ENCODE assay signal across 20 mouse cellular contexts in genomic region chr8:124828561-124829240, GRCm38 (mm10). TPM values are rescaled to one million over a fixed set of nuclear protein-coding genes. Genes with fewer than 3 reads are reported as not detected.
DNase-seq lines count a peak whose midpoint lies in the region; ATAC-seq lines count a peak whose summit lies in the region.
"Had no signal": no experiment of that assay in that cellular context is flagged by ENCODE, and none has a peak within 500 bp of the region (broad histone marks: within the 10 kb centered on the region; RNA-seq: fewer than 3 reads in every experiment).

No protein-coding gene starts in this region.

- H3K4me1 ChIP-seq in hindbrain, embryonic 13.5 days (replicated peaks), result no peaks in the 10 kb centered on the region
- H3K4me1 ChIP-seq: stomach, embryonic 15.5 days had no signal

- peaks cover 7% of the 10 kb centered on the region; the same call in 1 of the 2 replicates for H3K27me3 ChIP-seq in hindbrain, embryonic 13.5 days
- H3K27me3 ChIP-seq: stomach, embryonic 15.5 days had no signal

- H3K36me3 ChIP-seq in hindbrain, embryonic 13.5 days, result peaks cover 74% of the 10 kb centered on the region
- H3K36me3 ChIP-seq: embryonic facial prominence, embryonic 13.5 days; forebrain, embryonic 12.5 days; heart, embryonic 13.5 days; kidney, embryonic 15.5 days; limb, embryonic 15.5 days; stomach, embryonic 15.5 days had no signal

- peak; percentile 39 to 54 for DNase-seq in frontal cortex, adult 2 months (ENCODE audit: extremely low spot score in 1 of 2, low spot score in 1 of 2)
- DNase-seq in frontal cortex, postnatal 25 days (ENCODE audit: low spot score in 2 of 2), result no peak
- peak; percentile 36 to 40 for DNase-seq in right cerebral cortex, adult 2 months (ENCODE audit: low spot score in 2 of 2)
- no peak for DNase-seq in right cerebral cortex, postnatal 14 days
- peak; percentile 18 to 62 for DNase-seq in layer of hippocampus, adult 18-20 months (ENCODE audit: low spot score in 2 of 2)
- no peak for DNase-seq in natural killer cell, adult 2 months (ENCODE audit: low spot score in 2 of 2)
- DNase-seq in spleen, postnatal 4 days (ENCODE audit: low spot score in 2 of 2), result no peak
- DNase-seq: adrenal gland, postnatal 14 days; gastrocnemius, postnatal 25 days; lung, adult 18-20 months; thymus, postnatal 36 days had no signal

- H3K9ac ChIP-seq in hindbrain, embryonic 13.5 days, result no peak overlapping the region
- H3K9ac ChIP-seq: embryonic facial prominence, embryonic 13.5 days; forebrain, embryonic 12.5 days; heart, embryonic 13.5 days; kidney, embryonic 15.5 days; limb, embryonic 15.5 days; stomach, embryonic 15.5 days had no signal

- ATAC-seq in hindbrain, embryonic 13.5 days (ENCODE audit: low FRiP score), result no peak
- ATAC-seq: inflammation-experienced regulatory T-cells, adult 6 months had no signal

- no peak overlapping the region for H3K4me3 ChIP-seq in hindbrain, embryonic 13.5 days
- H3K4me3 ChIP-seq: embryonic facial prominence, embryonic 13.5 days; forebrain, embryonic 12.5 days; heart, embryonic 13.5 days; kidney, embryonic 15.5 days; limb, embryonic 15.5 days; stomach, embryonic 15.5 days had no signal

- WGBS in hindbrain, embryonic 13.5 days, result 82% methylated on average over 24 of the region's 24 CpGs

- no peaks in the 10 kb centered on the region for H3K9me3 ChIP-seq in hindbrain, embryonic 13.5 days
- H3K9me3 ChIP-seq: embryonic facial prominence, embryonic 13.5 days; forebrain, embryonic 12.5 days; heart, embryonic 13.5 days; kidney, embryonic 15.5 days; limb, embryonic 15.5 days; stomach, embryonic 15.5 days had no signal

- H3K4me2 ChIP-seq in hindbrain, embryonic 13.5 days, result no peak overlapping the region
- H3K4me2 ChIP-seq: embryonic facial prominence, embryonic 13.5 days; forebrain, embryonic 12.5 days; heart, embryonic 13.5 days; kidney, embryonic 15.5 days; limb, embryonic 15.5 days; stomach, embryonic 15.5 days had no signal

- no peak overlapping the region for H3K27ac ChIP-seq in hindbrain, embryonic 13.5 days
- H3K27ac ChIP-seq: embryonic facial prominence, embryonic 13.5 days; forebrain, embryonic 12.5 days; heart, embryonic 13.5 days; kidney, embryonic 15.5 days; limb, embryonic 15.5 days; stomach, embryonic 15.5 days had no signal

RNA-seq across cellular contexts. Expression of gene Gnpat, which starts 34.1 kb away (rescaled TPM):
- 102 and 103 TPM in 2 replicates for polyA plus RNA-seq in frontal cortex, adult 2 months (2012; rRNA removed)
- total RNA-seq in layer of hippocampus, adult 18-20 months (2021), result 10 to 100 TPM; 58.4 to 61.9 TPM
- polyA plus RNA-seq in hindbrain, embryonic 13.5 days (2015; fragmentation: Nextera tagmentation; extraction: Ambion mirVana), result 83.6 and 85.0 TPM in 2 replicates

RNA-seq across cellular contexts. Expression of gene 2810004N23Rik, which starts 34.2 kb away (rescaled TPM):
- 17.2 and 18.1 TPM in 2 replicates for polyA plus RNA-seq in frontal cortex, adult 2 months (2012; rRNA removed)
- 10 to 100 TPM; 21.2 to 24.5 TPM for total RNA-seq in layer of hippocampus, adult 18-20 months (2021)
- polyA plus RNA-seq in hindbrain, embryonic 13.5 days (2015; fragmentation: Nextera tagmentation; extraction: Ambion mirVana), result 30.4 and 32.1 TPM in 2 replicates

RNA-seq across cellular contexts. Expression of gene Trim67, which starts 35.8 kb away (rescaled TPM):
- 5.2 and 5.3 TPM in 2 replicates for polyA plus RNA-seq in frontal cortex, adult 2 months (2012; rRNA removed)
- total RNA-seq in layer of hippocampus, adult 18-20 months (2021), result 1 to 10 TPM; 1.2 to 1.7 TPM
- polyA plus RNA-seq in hindbrain, embryonic 13.5 days (2015; fragmentation: Nextera tagmentation; extraction: Ambion mirVana), result 20.5 and 20.6 TPM in 2 replicates
- total RNA-seq: hematopoietic stem cell, adult 5-6 weeks had no signal
- polyA plus RNA-seq: inflammation-experienced regulatory T-cells, adult 6 months had no signal

Comparison
In these comparisons a context has a peak if more than half of its experiments do, and no peak if none do; other contexts are left out.
1. DNase-seq: peak in frontal cortex, adult 2 months (2 of 2), right cerebral cortex, adult 2 months (2 of 2) and layer of hippocampus, adult 18-20 months (2 of 2); none in frontal cortex, postnatal 25 days (0 of 2), right cerebral cortex, postnatal 14 days (single experiment), natural killer cell, adult 2 months (0 of 2) and spleen, postnatal 4 days (0 of 2).